Mouse (Mus musculus) lung, embryonic 14.5 days (tissue): ENCODE data around the gene Gipc2. TPM values are rescaled to one million over a fixed set of nuclear protein-coding genes. Genes with fewer than 3 reads are reported as not detected.

Source experiments
- ATAC-seq: fragments of 200-750 bp; cut with Nextera tagmentation; 2 replicates; pipeline ENCODE4 v1.8.0; 2017; ENCODE audit warnings: mild to moderate bottlenecking, moderate TSS enrichment, moderate library complexity; ENCODE audit not compliant: insufficient read depth
- DNase-seq: peaks from one replicate; pipeline ENCODE4 v3.0.0-alpha.2; 2015
- H3K27ac ChIP-seq: fragments of 300-500 bp; sonication (generic); 2 replicates; pipeline ENCODE4 v1.5.1; 2014; ENCODE audit warnings: low read depth, mild to moderate bottlenecking, moderate library complexity
- H3K27me3 ChIP-seq: fragments of 300-500 bp; sonication (generic); 2 replicates; pipeline ENCODE4 v1.6.1; 2014; ENCODE audit warnings: low read length, control low read depth; ENCODE audit not compliant: insufficient read depth
- H3K36me3 ChIP-seq: fragments of 300-500 bp; sonication (generic); 2 replicates; pipeline ENCODE4 v1.6.1; 2014; ENCODE audit warnings: control low read depth; ENCODE audit not compliant: insufficient read depth
- H3K4me1 ChIP-seq: fragments of 300-500 bp; sonication (generic); 2 replicates; pipeline ENCODE4 v1.6.1; 2014; ENCODE audit warnings: antibody characterized with exemption, control low read depth; ENCODE audit not compliant: insufficient read depth
- H3K4me2 ChIP-seq: fragments of 300-500 bp; sonication (generic); 2 replicates; pipeline ENCODE4 v1.6.1; 2014; ENCODE audit warnings: mild to moderate bottlenecking
- H3K4me3 ChIP-seq: fragments of 300-500 bp; sonication (generic); 2 replicates; pipeline ENCODE4 v1.5.1; 2014; ENCODE audit warnings: low read depth, low read length
- H3K9ac ChIP-seq: fragments of 300-500 bp; sonication (generic); 2 replicates; pipeline ENCODE4 v1.6.1; 2014
- H3K9me3 ChIP-seq: fragments of 300-500 bp; sonication (generic); 2 replicates; pipeline ENCODE4 v1.6.1; 2016; ENCODE audit warnings: low read depth, low read length, control low read depth
- CTCF ChIP-seq: IDR thresholded peaks from 2 replicates; pipeline ENCODE4 v1.5.1; 2016; ENCODE audit warnings: antibody characterized with exemption, low read depth
- WGBS: fragments of 180-500 bp; shearing (Covaris S2); extraction: QIAGEN DNeasy Blood & Tissue Kit; methylation state at CpG from one replicate; pipeline ENCODE4 v1.1.7; 2014; 5-methylcytosine and 5-hydroxymethylcytosine counted together
- polyA plus RNA-seq: library from polyadenylated mRNA; unstranded; fragments of >200 nt; fragmentation: Nextera tagmentation; extraction: Ambion mirVana; gene quantifications from 2 replicates; pipeline ENCODE4 v1.2.1, GENCODE M21; 2014

The Gipc2 gene
- polyA plus RNA-seq, 1 experiment from 2014 or later = 6.8 TPM

GRCm38 (mm10) chr3:152163320-152163719 is 2.7 kb downstream of the Gipc2 start:
- Histone ChIP-seq H3K9me3 (no peaks in the 10 kb centered on the region), H3K4me2 (no peak overlapping the region), H3K27me3 (peaks cover 10% of the 10 kb centered on the region), H3K9ac (no peak overlapping the region), H3K36me3 (no peaks in the 10 kb centered on the region), H3K4me1 (peaks cover 15% of the 10 kb centered on the region; the same call in 1 of the 2 replicates), H3K27ac (no peak overlapping the region), H3K4me3 (no peak overlapping the region)
- WGBS = 66% methylated on average over 8 of the region's 8 CpGs
- DNase-seq (no peak), ATAC-seq (no peak)
- TF ChIP-seq CTCF = no peak

- Histone ChIP-seq H3K27me3 (peaks cover 5% of the 10 kb centered on the region), H3K4me1 (peaks cover 2% of the 10 kb centered on the region; the same call in 1 of the 2 replicates), H3K4me3 (no peak overlapping the region), H3K9ac (no peak overlapping the region), H3K36me3 (no peaks in the 10 kb centered on the region), H3K9me3 (no peaks in the 10 kb centered on the region), H3K4me2 (no peak overlapping the region), H3K27ac (no peak overlapping the region)
- no peak for TF ChIP-seq CTCF
- ATAC-seq = no peak
- no peak for DNase-seq
- WGBS = 53% methylated on average over 4 of the region's 4 CpGs
Measured at GRCm38 (mm10) chr3:152160607-152161006, 5.4 kb downstream of the Gipc2 start.

GRCm38 (mm10) chr3:152159321-152159720 is 6.7 kb downstream of the Gipc2 start:
- H3K27ac ChIP-seq = no peak overlapping the region
- H3K9me3 ChIP-seq = no peaks in the 10 kb centered on the region
- no peaks in the 10 kb centered on the region for H3K4me1 ChIP-seq
- no peak for TF ChIP-seq CTCF
- no peak overlapping the region for H3K4me2 ChIP-seq
- H3K4me3 ChIP-seq = no peak overlapping the region
- no peaks in the 10 kb centered on the region for H3K36me3 ChIP-seq
- ATAC-seq = no peak
- no peak overlapping the region for H3K9ac ChIP-seq
- DNase-seq = no peak
- H3K27me3 ChIP-seq = no peaks in the 10 kb centered on the region

- TF ChIP-seq CTCF = no peak
- H3K4me1 ChIP-seq = no peaks in the 10 kb centered on the region
- no peaks in the 10 kb centered on the region for H3K27me3 ChIP-seq
- H3K9me3 ChIP-seq = no peaks in the 10 kb centered on the region
- no peak overlapping the region for H3K27ac ChIP-seq
- H3K4me2 ChIP-seq = no peak overlapping the region
- H3K9ac ChIP-seq = no peak overlapping the region
- no peak overlapping the region for H3K4me3 ChIP-seq
- no peaks in the 10 kb centered on the region for H3K36me3 ChIP-seq
- ATAC-seq = no peak
- 68% methylated on average over 10 of the region's 10 CpGs for WGBS
- no peak for DNase-seq
Measured at GRCm38 (mm10) chr3:152158344-152159291, 7.4 kb downstream of the Gipc2 start.

- no peak overlapping the region for H3K27ac ChIP-seq
- no peaks in the 10 kb centered on the region for H3K36me3 ChIP-seq
- no peak overlapping the region for H3K9ac ChIP-seq
- no peaks in the 10 kb centered on the region for H3K9me3 ChIP-seq
- H3K4me1 ChIP-seq = no peaks in the 10 kb centered on the region
- DNase-seq = no peak
- H3K27me3 ChIP-seq = no peaks in the 10 kb centered on the region
- no peak for TF ChIP-seq CTCF
- H3K4me2 ChIP-seq = no peak overlapping the region
- no peak for ATAC-seq
- H3K4me3 ChIP-seq = no peak overlapping the region
- WGBS = 69% methylated on average over 23 of the region's 23 CpGs
Measured at GRCm38 (mm10) chr3:152156816-152157496, 9.1 kb downstream of the Gipc2 start.

- Histone ChIP-seq H3K27ac (no peak overlapping the region), H3K36me3 (no peaks in the 10 kb centered on the region), H3K4me3 (no peak overlapping the region), H3K9me3 (no peaks in the 10 kb centered on the region), H3K27me3 (no peaks in the 10 kb centered on the region), H3K4me1 (no peaks in the 10 kb centered on the region), H3K4me2 (no peak overlapping the region), H3K9ac (no peak overlapping the region)
- no peak for DNase-seq
- no peak for ATAC-seq
- no peak for TF ChIP-seq CTCF
- WGBS = 50% methylated on average over 11 of the region's 11 CpGs
Measured at GRCm38 (mm10) chr3:152155296-152155948, 10.6 kb downstream of the Gipc2 start.

GRCm38 (mm10) chr3:152154095-152154494 is 11.9 kb downstream of the Gipc2 start:
- no peaks in the 10 kb centered on the region for H3K9me3 ChIP-seq
- no peaks in the 10 kb centered on the region for H3K27me3 ChIP-seq
- no peak overlapping the region for H3K9ac ChIP-seq
- no peak for DNase-seq
- H3K4me3 ChIP-seq = no peak overlapping the region
- no peak overlapping the region for H3K27ac ChIP-seq
- no peaks in the 10 kb centered on the region; the same call in 1 of the 2 replicates for H3K4me1 ChIP-seq
- 75% methylated on average over 5 of the region's 5 CpGs for WGBS
- no peaks in the 10 kb centered on the region for H3K36me3 ChIP-seq
- TF ChIP-seq CTCF = no peak
- H3K4me2 ChIP-seq = no peak overlapping the region
- ATAC-seq = no peak
